Mouse (Mus musculus): ENCODE data around the gene Cct3.
"Not testable (repeated sequence)": the region's sequence is repeated elsewhere in the genome, so short reads cannot be mapped to it uniquely, and the experiment has no call there.

Cct3 gene

GRCm38 (mm10) chr3:88361096-88361495 is 64.2 kb downstream of the Cct3 start:
- DNase-seq (ENCODE audit: low read depth, low spot score) = no peak

GRCm38 (mm10) chr3:88361612-88362313 is 64.8 kb downstream of the Cct3 start:
- DNase-seq (ENCODE audit: low read depth, low spot score) = no peak

- DNase-seq (ENCODE audit: low read depth, low spot score) = no peak
These were observed 66.8 kb downstream of the Cct3 start for GRCm38 (mm10) chr3:88363700-88364099.

- DNase-seq (ENCODE audit: low read depth, low spot score) = no peak
These were observed 67.4 kb downstream of the Cct3 start, which contains the start of gene Paqr6 for GRCm38 (mm10) chr3:88364337-88364736. TSS of gene Paqr6 (plus strand) at chr3:88364584.

- DNase-seq (ENCODE audit: low read depth, low spot score) = peak; percentile 22
These were observed 68.9 kb downstream of the Cct3 start for GRCm38 (mm10) chr3:88365705-88366361.

- peak; percentile 60 for DNase-seq (ENCODE audit: low read depth, low spot score)
These were observed 70.0 kb downstream of the Cct3 start for GRCm38 (mm10) chr3:88366830-88367428.

GRCm38 (mm10) chr3:88367517-88367916 is 70.6 kb downstream of the Cct3 start:
- DNase-seq (ENCODE audit: low read depth, low spot score) = not testable (repeated sequence)

- not testable (repeated sequence) for DNase-seq (ENCODE audit: low read depth, low spot score)
These were observed 71.6 kb downstream of the Cct3 start for GRCm38 (mm10) chr3:88368511-88368910.
